13 mouse cellular contexts compared by ENCODE assay signal in genomic region chr12:56525219-56525797, GRCm38 (mm10). TPM values are rescaled to one million over a fixed set of nuclear protein-coding genes. Genes with fewer than 3 reads are reported as not detected.
DNase-seq lines count a peak whose midpoint lies in the region; ATAC-seq lines count a peak whose summit lies in the region.
"Not testable (repeated sequence)": the region's sequence is repeated elsewhere in the genome, so short reads cannot be mapped to it uniquely, and the experiment has no call there.
"Had no signal": no experiment of that assay in that cellular context is flagged by ENCODE, and none has a peak within 500 bp of the region (broad histone marks: within the 10 kb centered on the region; RNA-seq: fewer than 3 reads in every experiment).

No protein-coding gene starts in this region.

- peak overlapping the region; percentile 39 for H3K4me2 ChIP-seq in forebrain, embryonic 13.5 days
- H3K4me2 ChIP-seq in heart, embryonic 13.5 days = peak overlapping the region; percentile 22; the same call in 1 of the 2 replicates
- H3K4me2 ChIP-seq in limb, embryonic 13.5 days (replicated peaks); neural tube, embryonic 11.5 days (ENCODE audit: low read depth): not testable (repeated sequence)

- H3K4me3 ChIP-seq in forebrain, embryonic 13.5 days; heart, embryonic 13.5 days; limb, embryonic 13.5 days; midbrain, embryonic 10.5 days; neural tube, embryonic 11.5 days (ENCODE audit: low read depth, low read length): not testable (repeated sequence)

- not testable (repeated sequence) for H3K4me1 ChIP-seq in forebrain, embryonic 13.5 days; heart, embryonic 13.5 days; limb, embryonic 13.5 days; neural tube, embryonic 11.5 days (ENCODE audit: control insufficient read depth, insufficient read depth, low read length)
- H3K4me1 ChIP-seq in midbrain, embryonic 10.5 days = peaks cover 31% of the 10 kb centered on the region

- H3K9ac ChIP-seq in forebrain, embryonic 13.5 days; heart, embryonic 13.5 days; limb, embryonic 13.5 days; neural tube, embryonic 11.5 days (ENCODE audit: low read length): not testable (repeated sequence)

- not testable (repeated sequence) for H3K36me3 ChIP-seq in forebrain, embryonic 13.5 days (ENCODE audit: poor library complexity, severe bottlenecking); heart, embryonic 13.5 days; limb, embryonic 13.5 days; midbrain, embryonic 10.5 days; neural tube, embryonic 11.5 days (ENCODE audit: control insufficient read depth, insufficient read depth, low read length)

- 0 out of 2 replicates have a peak overlapping the region, but pooled peaks have one; percentile 52 for H3K27ac ChIP-seq in forebrain, embryonic 13.5 days
- not testable (repeated sequence) for H3K27ac ChIP-seq in heart, embryonic 13.5 days (replicated peaks); limb, embryonic 13.5 days; midbrain, embryonic 10.5 days (replicated peaks); neural tube, embryonic 11.5 days (ENCODE audit: low read depth, low read length)

- WGBS in forebrain, embryonic 13.5 days = 5% methylated on average over 10 of the region's 16 CpGs
- 6% methylated on average over 11 of the region's 16 CpGs for WGBS in heart, embryonic 13.5 days
- 8% methylated on average over 10 of the region's 16 CpGs for WGBS in limb, embryonic 13.5 days
- 11% methylated on average over 10 of the region's 16 CpGs for WGBS in midbrain, embryonic 10.5 days
- 8% methylated on average over 8 of the region's 16 CpGs for WGBS in neural tube, embryonic 11.5 days

- DNase-seq in embryo, embryonic 10.5 days (ENCODE audit: low spot score) = peak; percentile 59
- peak; percentile 40 for DNase-seq in induced T-regulatory cell, adult 2 months (ENCODE audit: low read depth)
- peak; percentile 51 for DNase-seq in midbrain, embryonic 10.5 days (ENCODE audit: low spot score)
- DNase-seq in neural tube, embryonic 11.5 days (ENCODE audit: low spot score) = not testable (repeated sequence)

- ATAC-seq in forebrain, embryonic 13.5 days = peak; percentile 87
- not testable (repeated sequence) for ATAC-seq in heart, embryonic 13.5 days (ENCODE audit: extremely low read depth, insufficient number of reproducible peaks, low FRiP score, low TSS enrichment)
- ATAC-seq in limb, embryonic 13.5 days (ENCODE audit: low FRiP score, low read depth) = peak; percentile 76
- ATAC-seq in neural tube, embryonic 11.5 days (ENCODE audit: insufficient read depth, low FRiP score, low TSS enrichment) = 0 out of 2 replicates have a peak, but pooled peaks have one; percentile 48

- H3K27me3 ChIP-seq in forebrain, embryonic 13.5 days = peaks cover 95% of the 10 kb centered on the region
- H3K27me3 ChIP-seq in heart, embryonic 13.5 days (replicated peaks) = peaks cover 96% of the 10 kb centered on the region
- peaks cover 93% of the 10 kb centered on the region for H3K27me3 ChIP-seq in limb, embryonic 13.5 days
- peaks cover 99% of the 10 kb centered on the region for H3K27me3 ChIP-seq in midbrain, embryonic 10.5 days (ENCODE audit: low read depth, poor library complexity, severe bottlenecking)
- peaks cover 96% of the 10 kb centered on the region for H3K27me3 ChIP-seq in neural tube, embryonic 11.5 days (ENCODE audit: control insufficient read depth, insufficient read depth, low read length)

- not testable (repeated sequence) for H3K9me3 ChIP-seq in forebrain, embryonic 13.5 days (replicated peaks); heart, embryonic 13.5 days; limb, embryonic 13.5 days; midbrain, embryonic 10.5 days (replicated peaks); neural tube, embryonic 11.5 days (ENCODE audit: control insufficient read depth, low read length)

RNA-seq across cellular contexts. Expression of gene Nkx2-1, which starts 11.4 kb away (rescaled TPM):
- 12.4 and 22.6 TPM in 2 replicates for polyA plus RNA-seq in forebrain, embryonic 13.5 days (2015; fragmentation: Nextera tagmentation; extraction: Ambion mirVana)
- polyA plus RNA-seq in heart, embryonic 13.5 days (2015; fragmentation: Nextera tagmentation; extraction: Ambion mirVana) = 1.6 and 2.8 TPM in 2 replicates
- 0.08 TPM in 1 of 2 replicates, not detected in the other for polyA plus RNA-seq in limb, embryonic 13.5 days (2015; fragmentation: Nextera tagmentation; extraction: Ambion mirVana)
- polyA plus RNA-seq in midbrain, embryonic 10.5 days (2016; fragmentation: Nextera tagmentation; extraction: Ambion mirVana) = 9.1 and 9.4 TPM in 2 replicates
- not detected in 2 replicates for polyA plus RNA-seq in neural tube, embryonic 11.5 days (2014; fragmentation: Nextera tagmentation; extraction: Ambion mirVana)
- polyA plus RNA-seq: cerebellum, adult 2 months; erythroblast, embryonic 14.5 days; gonadal fat pad, adult 2 months; inflammation-experienced regulatory T-cells, adult 6 months; limb, embryonic 15.5 days; small intestine, adult 2 months had no signal
